Mouse (Mus musculus): ENCODE results near the gene Gm35549. TPM values are rescaled to one million over a fixed set of nuclear protein-coding genes. Genes with fewer than 3 reads are reported as not detected.
A peak's percentile ranks its signal among the peaks of the same experiment; 100 is the strongest.

Gene Gm35549
- not detected for total RNA-seq (2021)
- long read RNA-seq, experiment 1 = 0 reads
- long read RNA-seq, experiment 2 = 0 reads

GRCm38 (mm10) chr9:122843760-122844159 lies at the start of gene Gm35549:
Gene Gm35549, minus strand, starts transcription at chr9:122844035.
- DNase-seq = no peak

GRCm38 (mm10) chr9:122886372-122887179 lies 42.7 kb upstream of the Gm35549 start:
- peak; percentile 63 to 66 for DNase-seq

GRCm38 (mm10) chr9:122885385-122885784 lies 41.5 kb upstream of the Gm35549 start, which contains the start of gene Zkscan7:
Gene Zkscan7, plus strand, starts transcription at chr9:122885685.
- no peak for DNase-seq

DNA sequence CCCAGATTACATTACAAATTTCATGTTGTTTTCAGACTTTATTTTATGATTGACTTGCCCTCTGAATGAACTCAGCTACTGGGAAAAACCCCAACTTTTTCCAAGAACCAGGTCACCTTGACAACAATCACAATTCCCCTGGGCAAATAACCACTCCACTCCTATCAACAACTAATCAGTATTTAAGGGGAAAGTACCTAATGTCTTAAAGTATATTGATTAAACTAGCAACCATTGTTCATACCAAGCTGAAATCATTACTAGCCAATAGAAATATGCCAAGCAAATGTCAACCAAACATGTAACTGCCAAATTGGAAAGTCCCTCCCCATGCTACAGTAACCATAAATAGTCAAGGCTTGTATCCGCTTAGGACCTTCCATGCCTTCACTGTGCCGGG lies 31.3 kb upstream of the Gm35549 start:
- no peak for DNase-seq

DNA sequence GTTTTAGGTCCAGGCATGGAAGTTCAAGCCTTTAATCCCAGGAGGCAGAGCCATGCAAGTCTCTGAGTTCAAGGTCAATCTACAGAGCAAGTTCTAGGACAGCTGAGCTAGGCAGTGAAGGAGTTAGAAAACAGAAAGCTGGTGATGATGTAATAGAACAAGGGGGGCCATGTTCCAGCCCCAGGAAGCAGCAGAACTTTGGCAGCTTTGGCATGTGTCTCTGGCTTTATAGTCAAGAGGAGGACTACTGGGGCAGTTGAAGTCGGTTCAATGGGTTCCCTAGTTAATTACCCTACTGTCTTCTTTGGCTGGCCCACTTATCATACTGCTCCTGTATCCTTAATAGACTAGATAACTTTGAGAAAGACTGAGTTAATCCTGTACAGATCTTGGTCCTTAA lies 30.8 kb upstream of the Gm35549 start:
- DNase-seq = no peak

DNA sequence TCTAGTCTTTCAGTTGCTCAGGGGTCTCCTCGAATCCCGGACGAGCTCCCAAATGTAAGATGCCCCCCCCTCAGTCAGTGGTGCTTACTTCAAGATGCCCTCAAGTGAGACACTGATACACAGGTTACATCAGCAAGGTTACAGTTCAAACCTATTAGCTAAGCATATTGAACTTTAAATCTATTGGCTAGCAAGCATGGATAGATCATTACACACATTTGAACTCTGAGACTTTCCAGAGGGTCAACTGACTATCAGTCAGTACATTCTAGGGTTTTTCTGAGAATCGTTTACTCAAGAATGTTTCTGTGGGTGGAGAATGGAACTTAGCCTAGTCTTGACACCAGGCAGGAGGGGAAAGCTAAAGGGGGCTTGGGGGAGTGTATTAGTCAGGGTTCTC lies 28.8 kb upstream of the Gm35549 start:
- no peak for DNase-seq

- no peak for DNase-seq
Observed at GRCm38 (mm10) chr9:122866192-122866591, 22.4 kb upstream of the Gm35549 start.

- DNase-seq = peak; percentile 85 to 87
Observed at GRCm38 (mm10) chr9:122865697-122866166, 21.9 kb upstream of the Gm35549 start, which contains the start of gene Zfp445. Gene Zfp445, minus strand, starts transcription at chr9:122866006.

- DNase-seq = no peak
Observed at GRCm38 (mm10) chr9:122864848-122865247, 21.0 kb upstream of the Gm35549 start.

GRCm38 (mm10) chr9:122863731-122864130 lies 19.9 kb upstream of the Gm35549 start:
- DNase-seq = no peak

GRCm38 (mm10) chr9:122860752-122861151 lies 16.9 kb upstream of the Gm35549 start:
- no peak for DNase-seq

- DNase-seq = no peak
Observed at GRCm38 (mm10) chr9:122856716-122857115, 12.9 kb upstream of the Gm35549 start.

GRCm38 (mm10) chr9:122855617-122856016 lies 11.8 kb upstream of the Gm35549 start:
- DNase-seq = no peak

- DNase-seq = peak in 1 of 2 experiments; percentile 38
Observed at GRCm38 (mm10) chr9:122855141-122855540, 11.3 kb upstream of the Gm35549 start.

- DNase-seq = peak in 1 of 2 experiments; percentile 28
Observed at GRCm38 (mm10) chr9:122854526-122854925, 10.7 kb upstream of the Gm35549 start.

DNA sequence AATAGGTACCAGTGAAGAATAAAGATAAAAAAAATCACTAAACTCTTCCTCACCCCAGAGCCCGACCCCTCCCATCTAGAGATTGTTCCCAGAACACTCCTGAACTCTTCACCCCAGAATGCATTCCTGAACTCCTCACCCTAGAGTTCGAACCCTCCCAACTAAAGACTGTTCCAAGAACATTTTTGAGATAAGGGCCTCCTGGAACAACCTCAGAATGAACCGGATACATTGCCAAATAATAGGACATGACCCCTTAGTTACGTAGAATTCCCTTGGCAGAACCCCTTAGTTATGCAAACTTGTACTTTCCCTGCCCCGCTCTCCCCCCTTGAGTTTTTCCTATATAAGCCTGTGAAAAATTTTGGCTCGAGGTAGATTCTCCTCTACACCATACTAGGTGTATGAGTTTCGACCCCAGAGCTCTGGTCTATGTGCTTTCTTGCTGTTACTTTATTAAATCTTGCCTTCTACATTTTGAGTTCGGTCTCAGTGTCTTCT lies 4.0 kb upstream of the Gm35549 start:
- peak in 1 of 2 experiments; percentile 51 for DNase-seq

- DNase-seq = peak; percentile 78 to 82
Observed at GRCm38 (mm10) chr9:122846156-122846555, 2.3 kb upstream of the Gm35549 start.

- no peak for DNase-seq
Observed at GRCm38 (mm10) chr9:122845621-122846020, 1.8 kb upstream of the Gm35549 start.

GRCm38 (mm10) chr9:122837680-122838079 lies 6.2 kb downstream of the Gm35549 start:
- peak in 1 of 2 experiments; percentile 36 for DNase-seq

GRCm38 (mm10) chr9:122837216-122837615 lies 6.6 kb downstream of the Gm35549 start:
- no peak for DNase-seq

DNA sequence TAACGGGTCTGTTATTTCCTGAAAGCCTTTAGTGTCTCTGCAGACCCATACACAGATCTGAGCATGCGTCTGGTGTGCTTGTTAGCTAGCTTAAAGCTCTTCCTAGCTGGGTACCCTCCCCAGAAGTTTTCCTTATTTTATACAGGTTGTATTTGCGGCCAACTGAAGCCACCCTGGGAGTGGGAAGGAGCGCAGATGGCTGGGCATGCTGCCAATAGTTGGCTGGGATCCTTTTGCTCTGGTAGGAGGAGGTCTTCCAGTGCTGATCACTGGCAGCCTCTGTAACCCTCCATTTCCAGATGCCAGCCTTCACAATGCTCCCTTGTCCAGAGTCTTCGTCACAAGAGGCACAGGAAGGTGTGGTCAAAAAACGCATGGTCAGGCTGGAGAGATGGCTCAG lies 7.0 kb downstream of the Gm35549 start:
- DNase-seq = peak; percentile 57 to 60

DNA sequence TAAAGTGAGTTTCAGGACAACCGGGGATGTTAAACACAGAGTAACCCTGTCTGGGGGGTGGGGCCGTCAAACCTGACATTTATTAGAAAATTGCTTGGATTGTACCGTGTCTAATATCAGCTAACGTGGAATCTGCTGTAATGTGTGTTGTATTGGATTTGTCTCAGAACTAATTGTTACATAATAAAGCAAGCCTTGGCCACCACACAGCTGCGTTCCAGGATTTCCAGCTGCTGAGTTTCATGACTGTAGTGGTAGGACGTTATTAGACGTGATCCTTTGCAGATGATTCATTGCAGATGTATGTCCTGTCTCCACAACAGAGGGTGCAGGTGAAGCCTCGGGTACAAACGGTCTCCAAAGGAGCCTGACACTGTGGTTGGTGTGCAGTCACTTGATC lies 7.7 kb downstream of the Gm35549 start:
- peak; percentile 23 for DNase-seq

GRCm38 (mm10) chr9:122829826-122830380 lies 13.9 kb downstream of the Gm35549 start:
- DNase-seq = no peak
